Mouse (Mus musculus) G1E (cell line): ENCODE results near the gene Sytl3.
"Not testable (repeated sequence)": the region's sequence is repeated elsewhere in the genome, so short reads cannot be mapped to it uniquely, and the experiment has no call there.

Source experiments
- CTCF ChIP-seq: IDR thresholded peaks from 2 replicates; pipeline ENCODE4 v1.5.1; 2012; ENCODE audit warnings: low read depth, low read length, inconsistent platforms, mixed read lengths
- TAL1 ChIP-seq: conservative IDR thresholded peaks from 2 replicates; pipeline ENCODE4 v1.6.1; 2012; ENCODE audit warnings: low read depth, low read length, inconsistent platforms, mixed read lengths

DNA sequence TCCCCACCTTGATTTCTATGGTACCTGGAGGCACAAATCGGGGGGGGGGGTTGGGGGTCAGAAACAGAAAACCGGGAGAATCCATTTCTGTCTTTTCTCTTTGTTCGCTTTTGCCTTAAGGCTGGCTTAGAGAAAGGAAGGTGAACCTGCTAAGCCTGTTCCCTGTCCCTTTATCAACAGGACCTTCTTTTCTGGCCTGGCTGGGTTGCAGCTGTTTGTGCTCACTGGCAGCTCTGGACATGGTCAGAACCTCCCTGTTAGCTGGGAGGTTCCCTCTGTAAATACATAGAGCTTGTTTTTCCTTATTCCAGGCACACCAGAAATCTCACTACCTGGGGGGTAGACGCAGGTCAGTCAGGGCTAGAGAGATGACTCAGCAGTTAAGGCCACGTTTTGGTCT is 15.4 kb downstream of the Sytl3 start:
- TF ChIP-seq TAL1, CTCF: not testable (repeated sequence)
